Mouse (Mus musculus) embryo, embryonic 10 days (tissue): ENCODE data around the gene Wsb1.
A peak's percentile ranks its signal among the peaks of the same experiment; 100 is the strongest.
"Not testable (repeated sequence)": the region's sequence is repeated elsewhere in the genome, so short reads cannot be mapped to it uniquely, and the experiment has no call there.

Experiments used
- DNase-seq: peaks from one replicate; pipeline ENCODE4 v3.0.0-alpha.2; 2015; ENCODE audit warnings: low spot score

Wsb1 gene

DNA sequence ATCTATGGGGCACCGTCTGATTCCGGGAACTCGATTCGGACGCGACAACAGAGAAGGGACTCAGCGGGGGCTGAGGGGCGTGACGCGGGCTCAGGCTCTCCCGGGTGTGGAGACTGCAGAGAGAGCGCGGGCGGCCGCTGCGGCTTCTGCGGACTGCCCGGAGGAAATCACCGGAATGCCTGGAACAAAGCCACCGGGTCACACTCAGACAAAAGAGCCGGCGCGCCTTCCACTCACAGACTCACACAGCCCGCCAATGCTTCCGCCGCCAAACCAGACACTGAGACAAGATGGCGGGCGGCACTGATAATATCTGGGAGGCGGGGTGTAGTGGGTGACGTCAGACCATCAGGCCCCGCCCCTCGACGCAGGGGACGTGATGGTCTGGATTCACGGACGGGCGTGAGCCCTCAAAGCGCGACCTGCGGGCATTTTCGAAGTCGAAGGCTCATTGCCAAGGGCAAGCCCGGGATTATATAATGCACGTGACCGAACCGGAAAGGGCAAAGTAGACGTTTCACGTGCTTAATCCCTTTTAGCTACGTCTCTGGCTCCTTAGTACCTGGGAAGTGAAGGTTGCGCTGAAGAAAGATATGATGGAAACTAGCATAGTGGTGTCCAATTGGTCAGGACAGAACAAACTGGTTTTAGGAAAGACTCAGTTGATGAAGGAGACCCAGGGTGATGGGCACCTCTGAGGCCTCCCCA lies at the start of gene Wsb1:
Gene Wsb1, minus strand, starts transcription at position 281 of the 708 bp plus-strand sequence.
- DNase-seq, result peak; percentile 96

DNA sequence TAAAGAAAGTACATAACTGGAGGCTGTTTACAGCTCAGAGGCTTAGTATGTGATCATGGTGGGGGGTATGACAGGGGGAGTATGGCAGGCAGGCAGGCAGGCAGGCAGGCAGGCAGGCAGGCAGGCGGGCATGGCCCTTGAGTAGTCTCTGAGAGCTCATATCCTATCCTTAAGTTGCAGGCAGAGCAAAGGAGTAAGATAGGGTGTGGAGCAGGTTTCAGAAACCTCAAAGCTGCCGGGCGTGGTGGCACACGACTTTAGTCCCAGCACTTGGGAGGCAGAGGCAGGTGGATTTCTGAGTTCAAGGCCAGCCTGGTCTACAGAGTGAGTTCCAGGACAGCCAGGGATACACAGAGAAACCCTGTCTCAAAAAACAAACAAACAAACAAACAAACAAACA lies 49.8 kb upstream of the Wsb1 start:
- DNase-seq, result not testable (repeated sequence)

GRCm38 (mm10) chr11:79303109-79303508 lies 48.6 kb upstream of the Wsb1 start:
- DNase-seq, result no peak

- peak; percentile 22 for DNase-seq
These were observed 45.4 kb upstream of the Wsb1 start for GRCm38 (mm10) chr11:79299719-79300431.

DNA sequence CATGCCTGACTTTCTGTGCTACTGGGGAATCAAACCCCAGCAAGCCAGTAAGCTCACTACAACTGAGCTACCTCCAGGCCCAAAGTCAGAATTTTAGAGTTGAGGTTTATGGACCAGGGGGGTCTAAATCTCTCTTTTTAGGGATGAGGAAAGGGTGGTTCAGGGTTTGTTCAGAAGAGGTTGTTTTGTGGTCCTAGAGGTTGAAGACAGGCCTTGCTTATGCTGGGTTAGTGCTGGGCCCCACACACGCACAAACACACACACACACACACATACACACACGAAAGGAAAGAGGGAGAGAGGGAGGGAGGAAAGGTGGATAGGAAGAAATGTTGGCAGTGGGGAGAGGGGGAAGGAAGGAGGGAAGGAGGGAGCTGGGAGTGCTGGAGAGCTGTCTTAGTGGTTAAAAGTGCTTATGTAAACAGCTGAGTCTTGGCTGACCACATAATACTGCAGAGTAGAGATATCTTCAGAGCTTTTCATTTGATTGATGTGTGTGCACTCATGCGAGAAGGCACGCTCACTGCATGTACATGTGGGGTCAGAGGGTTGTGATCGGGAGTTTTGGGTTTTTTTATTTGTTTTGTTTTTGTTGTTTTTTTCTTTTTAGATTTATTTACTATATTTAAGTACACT lies 42.5 kb upstream of the Wsb1 start, which contains the start of gene Gm9964:
Gene Gm9964, minus strand, starts transcription at position 51 of the 636 bp plus-strand sequence.
- DNase-seq, result no peak

DNA sequence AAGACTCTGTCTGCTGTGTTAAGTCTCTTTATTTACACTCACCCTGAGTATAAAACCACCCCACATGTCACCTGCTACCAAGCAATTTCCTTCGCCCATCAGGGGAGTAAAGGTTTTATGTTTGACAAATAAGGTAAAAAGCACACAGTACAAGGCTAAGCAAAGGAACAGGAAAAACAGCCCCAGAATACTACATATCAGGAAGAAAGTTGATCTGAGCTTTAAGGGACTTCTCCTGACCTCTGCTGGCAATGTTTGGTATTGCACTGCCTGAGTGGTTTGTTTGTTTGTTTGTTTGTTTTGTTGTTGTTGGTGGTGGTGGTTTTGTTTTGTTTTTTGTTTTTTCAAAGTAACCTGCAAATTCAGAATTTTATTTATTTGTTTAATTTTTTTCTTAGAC lies 41.7 kb upstream of the Wsb1 start:
- DNase-seq, result peak; percentile 28

GRCm38 (mm10) chr11:79293971-79294370 lies 39.5 kb upstream of the Wsb1 start:
- DNase-seq, result peak; percentile 16

- no peak for DNase-seq
These were observed 38.6 kb upstream of the Wsb1 start for GRCm38 (mm10) chr11:79293025-79293424.

DNA sequence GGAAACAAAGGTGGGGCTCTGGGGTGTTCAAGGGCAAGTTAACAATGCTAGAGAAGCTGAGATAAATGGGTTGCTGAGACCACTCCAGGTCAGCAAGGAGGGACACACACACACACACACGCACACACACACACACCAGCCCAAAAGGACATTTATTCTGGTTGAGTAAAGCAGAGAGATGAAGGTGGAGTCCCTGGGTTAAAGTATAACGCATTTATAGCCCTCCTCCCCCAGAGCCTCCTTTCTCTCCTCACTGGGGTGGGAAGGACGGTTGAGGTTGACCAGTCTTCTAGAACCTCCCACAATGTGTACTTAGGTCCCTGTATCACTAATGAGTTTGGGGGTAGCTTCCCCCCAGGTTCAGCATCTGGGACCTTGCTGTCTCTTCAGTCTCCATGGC lies 37.7 kb upstream of the Wsb1 start:
- no peak for DNase-seq

- DNase-seq, result no peak
These were observed 37.2 kb upstream of the Wsb1 start for GRCm38 (mm10) chr11:79291651-79292050.

DNA sequence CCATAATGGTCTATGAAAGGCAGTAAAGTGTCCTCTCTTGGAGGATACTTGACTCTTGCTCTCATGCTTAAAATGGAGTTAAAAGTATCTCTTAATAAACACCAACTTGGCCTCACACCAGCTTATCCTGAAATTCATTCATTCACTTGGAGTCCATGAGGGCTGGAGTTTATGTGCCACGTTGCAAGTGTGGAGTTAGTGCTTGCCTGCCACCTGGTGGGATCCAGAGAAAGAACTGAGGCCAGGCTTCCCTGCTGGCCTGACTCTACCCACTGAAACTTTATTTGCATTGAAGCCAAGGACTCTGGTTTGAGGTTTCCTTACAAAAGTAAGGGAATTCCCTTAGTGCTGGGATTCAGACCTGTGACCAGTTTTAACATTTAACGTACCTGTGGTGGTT lies 36.0 kb upstream of the Wsb1 start:
- DNase-seq, result peak; percentile 59

DNA sequence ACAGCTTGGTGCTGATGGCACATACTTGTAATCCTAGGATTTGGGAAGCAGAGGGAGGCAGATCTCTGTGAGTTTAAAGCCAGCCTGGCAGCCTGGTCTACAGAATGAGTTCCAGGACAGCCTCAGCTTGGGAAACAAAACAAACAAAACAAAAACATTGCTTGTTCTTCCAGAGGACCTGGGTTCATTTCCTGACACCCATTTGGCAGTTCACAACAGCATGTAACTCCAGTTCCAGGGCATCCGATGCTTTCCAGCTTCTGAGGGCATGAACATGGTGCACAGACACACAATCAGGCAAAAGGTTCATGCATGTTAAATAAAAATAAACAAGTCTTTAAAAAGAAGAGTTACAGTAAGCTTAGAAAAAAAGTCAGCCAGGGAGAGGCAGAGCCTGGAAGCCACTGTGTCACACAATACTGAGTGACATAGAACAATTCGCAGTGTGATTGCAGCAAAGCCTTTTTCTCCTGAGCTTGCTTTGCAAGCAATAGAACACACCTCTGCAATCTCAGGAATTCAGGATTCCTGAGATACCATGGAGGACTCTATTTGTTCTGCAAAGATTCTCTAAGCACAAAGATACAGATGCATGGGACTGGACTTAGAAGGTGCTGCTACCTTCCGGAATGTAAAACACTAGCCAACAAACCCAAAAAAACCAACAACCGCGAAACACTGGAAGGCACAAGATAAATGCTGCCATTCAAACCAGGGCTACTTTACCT lies 34.6 kb upstream of the Wsb1 start:
- no peak for DNase-seq

DNA sequence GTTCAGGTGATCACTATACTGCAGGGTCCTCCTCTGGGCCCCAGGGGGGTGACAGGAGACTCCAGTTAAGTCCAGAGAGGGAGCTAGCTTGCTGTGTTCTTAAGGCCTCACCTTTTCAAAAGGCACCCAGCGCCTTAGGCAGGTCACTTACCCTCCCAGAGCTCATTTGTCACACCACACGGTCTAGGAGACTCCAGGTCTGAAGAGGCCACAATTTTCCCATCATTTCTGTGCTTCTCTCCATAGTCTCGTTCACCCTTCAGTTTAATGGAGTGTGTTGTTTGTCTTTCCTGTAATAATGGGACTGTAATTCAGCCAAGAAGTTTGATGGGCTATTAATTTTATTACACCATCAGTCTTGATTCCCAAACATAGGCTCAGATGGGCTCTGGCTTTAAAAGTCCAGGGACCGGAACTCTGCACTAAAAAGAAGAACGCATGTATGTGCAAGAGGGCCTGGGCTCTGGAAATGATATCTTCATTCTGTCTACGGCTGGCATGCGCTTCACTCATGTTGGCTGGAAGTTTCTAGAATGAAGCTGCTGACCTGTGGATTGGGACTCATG lies 33.9 kb upstream of the Wsb1 start:
- no peak for DNase-seq

DNA sequence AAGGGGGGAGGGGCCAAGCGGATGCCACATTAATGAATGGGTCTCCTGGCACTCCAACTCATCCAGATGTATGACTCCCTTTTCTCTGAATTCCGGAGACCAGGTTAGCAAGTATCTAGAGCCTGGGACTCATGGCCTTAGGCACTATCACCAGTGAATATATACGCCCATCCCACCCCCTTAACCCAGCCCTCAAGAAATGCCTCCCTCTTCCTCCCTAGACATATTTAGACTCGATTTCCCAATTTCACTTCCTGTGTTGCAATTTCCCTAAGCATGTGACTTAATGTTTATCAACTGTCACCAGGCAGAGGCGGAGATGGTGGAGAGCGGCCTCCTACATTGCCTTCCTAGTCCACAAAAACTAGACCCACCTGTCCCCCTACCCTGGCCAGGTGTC lies 33.0 kb upstream of the Wsb1 start:
- no peak for DNase-seq

GRCm38 (mm10) chr11:79286305-79286799 lies 31.9 kb upstream of the Wsb1 start:
- DNase-seq, result no peak

DNA sequence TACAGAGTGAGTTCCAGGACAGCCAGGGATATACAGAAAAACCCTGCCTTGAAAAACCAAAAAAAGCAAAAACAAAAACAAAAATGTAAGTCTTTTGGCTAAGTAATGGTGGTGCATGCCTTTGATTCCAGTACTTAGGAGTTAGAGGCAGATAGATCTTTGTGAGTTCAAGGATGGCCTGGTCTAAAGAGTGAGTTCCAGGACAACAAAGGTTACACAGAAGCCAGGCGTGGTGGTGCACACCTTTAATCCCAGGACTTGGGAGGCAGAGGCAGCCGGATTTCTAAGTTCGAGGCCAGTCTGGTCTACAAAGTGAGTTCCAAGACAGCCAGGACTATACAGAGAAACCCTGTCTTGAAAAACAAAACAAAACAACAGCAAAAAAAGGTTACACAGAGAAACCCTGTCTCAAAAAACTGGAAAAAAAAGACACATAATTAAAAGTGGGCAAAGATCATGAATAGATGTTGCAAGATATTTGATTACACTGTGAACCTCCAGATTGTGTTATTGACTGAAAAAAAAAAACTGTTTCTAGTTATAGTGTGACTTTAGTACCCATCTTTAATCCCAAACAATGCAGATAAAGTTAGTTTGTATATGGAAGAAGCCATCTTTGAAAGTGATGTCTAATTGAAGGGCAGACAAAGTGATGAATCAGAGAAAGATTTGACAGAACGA lies 29.0 kb upstream of the Wsb1 start:
- DNase-seq, result no peak

- DNase-seq, result no peak
These were observed 26.9 kb upstream of the Wsb1 start for GRCm38 (mm10) chr11:79281396-79281795.

- no peak for DNase-seq
These were observed 25.4 kb upstream of the Wsb1 start for GRCm38 (mm10) chr11:79279732-79280405.

GRCm38 (mm10) chr11:79273757-79274156 lies 19.3 kb upstream of the Wsb1 start:
- DNase-seq, result no peak

GRCm38 (mm10) chr11:79273039-79273438 lies 18.6 kb upstream of the Wsb1 start:
- DNase-seq, result no peak

GRCm38 (mm10) chr11:79267171-79267570 lies 12.7 kb upstream of the Wsb1 start:
- no peak for DNase-seq
